Mouse (Mus musculus): ENCODE results near the gene Adam23.
"Not testable (repeated sequence)": the region's sequence is repeated elsewhere in the genome, so short reads cannot be mapped to it uniquely, and the experiment has no call there.

The Adam23 gene

DNA sequence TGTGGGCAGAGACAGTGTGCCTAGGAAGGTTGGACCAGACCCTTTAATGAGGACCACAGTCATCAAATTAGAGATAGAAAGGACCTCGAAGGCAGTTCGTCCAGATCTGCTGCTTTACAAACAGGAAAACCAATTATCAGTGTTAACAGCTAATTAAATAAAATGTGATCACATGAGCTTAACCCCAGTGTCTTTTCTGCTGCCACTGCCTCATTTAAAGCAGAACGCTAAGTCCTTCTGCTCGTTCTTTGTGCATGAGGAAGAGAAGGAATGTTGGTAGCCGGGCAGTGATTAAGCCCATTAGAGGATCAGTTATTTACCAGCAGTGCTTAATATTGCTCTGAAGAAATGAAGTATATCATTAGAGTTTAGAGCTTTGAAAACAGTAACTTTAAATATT lies 131.1 kb downstream of the Adam23 start:
- in situ Hi-C loops (cut with MboI) = no loop called here

DNA sequence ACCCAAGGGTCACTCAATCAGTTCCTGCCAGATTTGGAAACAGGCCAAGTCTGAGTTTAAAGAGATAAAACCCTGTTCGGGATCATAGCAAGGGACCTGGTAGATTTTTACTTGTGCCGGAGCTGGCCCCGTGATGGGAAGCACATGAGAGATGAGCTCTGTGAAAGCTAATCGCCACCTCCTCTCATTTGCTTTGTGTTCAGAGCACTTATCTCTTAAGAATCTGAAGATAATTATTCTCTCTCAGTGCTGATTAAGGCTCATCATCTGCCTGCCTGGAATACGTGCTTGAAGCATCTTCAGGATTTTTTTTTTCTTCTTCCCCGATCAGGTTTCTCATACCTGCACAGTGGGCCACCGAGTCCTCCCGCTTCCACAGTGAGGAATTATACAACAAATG lies 133.5 kb downstream of the Adam23 start:
- in situ Hi-C loops (cut with MboI) = no loop called here

DNA sequence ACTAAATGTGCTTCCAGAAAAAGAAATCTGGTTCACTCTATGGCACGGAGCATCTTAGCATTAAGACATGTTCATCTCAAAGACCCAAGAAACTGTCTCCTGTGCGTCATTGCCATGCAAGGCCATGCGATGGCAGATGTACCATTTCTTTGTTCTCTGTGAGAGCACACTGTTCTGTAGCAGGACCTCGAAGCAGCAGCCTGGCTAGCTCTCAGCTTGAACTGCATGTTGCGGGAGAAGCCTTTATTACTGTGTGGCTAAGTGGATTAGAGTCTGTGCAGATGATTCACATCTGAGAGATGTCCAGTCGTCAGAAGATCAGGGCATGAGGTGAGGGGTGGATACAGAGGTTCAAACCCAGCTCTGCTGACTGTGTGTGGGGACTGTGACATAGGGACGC lies 141.2 kb downstream of the Adam23 start:
- in situ Hi-C loops (cut with MboI) = no loop called here

DNA sequence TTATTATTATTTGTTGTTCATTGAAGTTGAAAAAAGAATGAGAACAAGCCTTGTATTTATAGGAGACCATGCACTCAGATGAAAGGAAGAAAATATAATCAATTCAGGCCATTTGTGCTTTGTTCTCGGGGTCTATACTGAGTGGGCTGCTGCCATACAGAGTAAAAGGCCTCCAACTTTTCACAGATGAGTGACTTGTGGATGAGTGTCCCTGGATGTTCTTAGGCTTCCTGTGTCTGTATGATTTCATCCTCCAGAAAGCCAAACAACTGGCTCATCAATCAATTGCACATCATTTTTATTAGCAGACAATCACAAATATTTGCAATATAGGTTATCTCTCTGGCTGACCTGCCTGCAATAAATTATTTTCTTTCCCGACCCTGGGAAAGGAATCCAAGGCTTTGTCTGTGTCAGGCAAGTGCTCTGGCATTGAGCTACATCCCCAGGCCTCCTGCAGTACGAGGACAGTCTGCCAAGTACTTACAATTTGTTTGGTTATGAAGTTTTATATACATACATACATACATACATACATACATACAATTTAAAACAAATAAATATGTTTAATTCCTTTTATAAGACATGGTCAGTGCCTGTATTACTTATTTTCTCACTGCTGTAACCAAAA lies 158.3 kb downstream of the Adam23 start:
- in situ Hi-C loops (cut with MboI) = no loop called here

DNA sequence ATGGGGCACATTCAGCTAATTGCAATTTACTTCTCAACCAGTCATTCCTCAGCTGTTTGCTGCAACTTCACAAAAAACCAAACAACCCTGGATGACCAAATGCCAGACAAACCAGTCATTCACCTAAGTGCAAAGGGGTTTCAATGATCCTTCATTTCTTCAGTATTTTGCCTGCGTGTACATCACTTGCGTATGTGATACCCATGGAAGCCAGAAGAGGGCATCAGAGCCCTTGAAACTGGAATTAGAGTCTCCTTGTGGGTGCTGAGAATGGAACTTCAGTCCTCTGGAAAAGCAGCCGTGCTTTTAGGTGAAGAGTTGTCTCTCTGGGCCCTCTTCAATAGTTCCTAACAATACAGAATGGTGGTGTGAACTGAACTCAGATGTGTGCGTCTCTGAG lies 163.9 kb downstream of the Adam23 start:
- in situ Hi-C loops (cut with MboI) = no loop called here

DNA sequence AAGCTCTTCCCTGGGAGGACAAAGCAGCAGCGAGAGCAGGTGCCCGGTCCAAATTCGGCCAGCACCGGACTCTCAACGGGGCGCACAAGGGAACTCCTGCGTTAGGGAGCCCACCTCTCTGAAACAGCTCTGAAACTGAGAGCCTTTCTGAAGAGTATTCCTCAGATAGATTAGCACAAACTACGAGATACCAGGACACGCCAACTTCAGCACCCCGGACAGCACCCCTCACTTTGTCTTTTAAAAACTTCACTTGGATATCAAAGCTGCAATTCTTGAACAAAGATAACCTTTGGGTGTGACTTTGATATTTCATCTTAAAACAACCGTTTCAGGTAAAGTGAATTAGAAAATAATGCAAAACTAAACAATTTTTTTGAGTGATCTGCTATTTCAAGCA lies 168.9 kb downstream of the Adam23 start:
- in situ Hi-C loops (cut with MboI) = no loop called here

DNA sequence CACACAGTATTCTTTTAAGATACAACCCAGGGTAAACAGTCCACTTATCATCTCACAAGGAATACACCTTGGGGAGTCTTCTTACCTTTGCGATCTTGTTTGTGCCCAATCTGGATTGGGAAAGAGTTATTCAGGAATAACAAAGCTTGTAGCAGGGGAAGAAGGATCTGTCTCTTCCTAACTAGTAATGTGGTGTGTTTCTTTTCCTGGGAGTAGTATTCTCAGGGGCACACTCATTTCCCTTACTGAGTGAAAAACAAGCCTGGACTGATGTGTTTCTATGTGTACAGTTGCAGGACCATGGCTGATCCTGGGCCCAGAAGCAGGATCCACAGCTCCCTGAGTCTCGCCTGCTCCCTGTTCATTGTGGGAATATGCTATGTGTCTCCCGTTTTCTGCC lies 170.0 kb downstream of the Adam23 start, which contains the start of gene Gm39653:
Gene Gm39653 (plus strand): TSS at position 301 of the 400 bp plus-strand sequence.
- in situ Hi-C loops (cut with MboI) = no loop called here

DNA sequence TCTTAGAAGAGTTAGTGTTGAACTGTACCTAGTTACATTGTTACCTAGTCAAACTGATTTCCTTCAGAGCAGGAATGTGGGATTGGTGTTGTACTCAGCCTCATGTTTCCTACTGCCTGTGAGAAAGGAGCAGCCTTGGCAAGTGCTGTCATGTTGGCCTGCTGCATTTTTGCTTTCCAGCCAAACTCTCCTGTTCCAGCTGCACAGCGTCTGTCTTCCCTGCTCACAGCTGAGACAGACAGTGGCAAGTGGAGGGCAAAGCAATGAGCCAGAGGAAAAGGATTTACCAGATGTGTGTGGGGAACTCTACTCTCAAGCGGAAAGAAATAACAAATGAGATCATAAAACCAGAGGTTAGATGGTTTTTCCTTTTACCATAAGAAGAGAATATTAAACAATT lies 182.5 kb downstream of the Adam23 start:
- in situ Hi-C loops (cut with MboI) = no loop called here

DNA sequence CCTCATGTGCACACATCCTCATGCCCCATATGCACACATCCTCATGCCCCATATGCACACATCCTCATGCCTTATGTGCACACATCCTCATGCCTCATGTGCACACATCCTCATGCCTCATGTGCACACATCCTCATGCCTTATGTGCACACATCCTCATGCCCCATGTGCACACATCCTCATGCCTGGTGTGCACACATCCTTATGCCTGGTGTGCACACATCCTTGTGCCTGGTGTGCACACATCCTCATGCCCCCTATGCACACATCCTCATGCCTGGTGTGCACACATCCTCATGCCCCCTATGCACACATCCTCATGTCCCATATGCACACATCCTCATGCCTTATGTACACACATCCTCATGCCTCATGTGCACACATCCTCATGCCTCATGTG lies 184.7 kb downstream of the Adam23 start:
- in situ Hi-C loops (cut with MboI) = not testable (repeated sequence)

DNA sequence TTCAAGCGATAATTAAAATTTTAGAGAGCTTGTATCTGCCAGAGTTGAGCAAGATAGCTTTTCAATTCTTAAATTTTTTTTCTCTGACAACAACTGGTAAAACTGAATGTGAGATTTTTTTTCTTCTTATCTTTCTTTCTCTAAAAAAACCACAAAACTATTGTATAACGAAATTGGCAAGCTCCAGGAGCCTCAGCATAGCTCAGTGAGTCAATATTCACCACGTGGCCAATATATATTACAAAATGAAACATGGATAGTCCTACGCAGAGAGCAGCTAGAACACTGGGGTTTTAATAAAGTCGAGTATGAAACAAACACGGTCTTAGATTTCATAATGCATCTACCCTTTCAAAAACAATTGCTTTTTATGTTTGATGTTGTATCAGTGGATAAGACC lies 194.2 kb downstream of the Adam23 start:
- in situ Hi-C loops (cut with MboI) = no loop called here

All from mature B cell (primary cell).